8 mouse cellular contexts compared by ENCODE assay signal in the genomic region with DNA sequence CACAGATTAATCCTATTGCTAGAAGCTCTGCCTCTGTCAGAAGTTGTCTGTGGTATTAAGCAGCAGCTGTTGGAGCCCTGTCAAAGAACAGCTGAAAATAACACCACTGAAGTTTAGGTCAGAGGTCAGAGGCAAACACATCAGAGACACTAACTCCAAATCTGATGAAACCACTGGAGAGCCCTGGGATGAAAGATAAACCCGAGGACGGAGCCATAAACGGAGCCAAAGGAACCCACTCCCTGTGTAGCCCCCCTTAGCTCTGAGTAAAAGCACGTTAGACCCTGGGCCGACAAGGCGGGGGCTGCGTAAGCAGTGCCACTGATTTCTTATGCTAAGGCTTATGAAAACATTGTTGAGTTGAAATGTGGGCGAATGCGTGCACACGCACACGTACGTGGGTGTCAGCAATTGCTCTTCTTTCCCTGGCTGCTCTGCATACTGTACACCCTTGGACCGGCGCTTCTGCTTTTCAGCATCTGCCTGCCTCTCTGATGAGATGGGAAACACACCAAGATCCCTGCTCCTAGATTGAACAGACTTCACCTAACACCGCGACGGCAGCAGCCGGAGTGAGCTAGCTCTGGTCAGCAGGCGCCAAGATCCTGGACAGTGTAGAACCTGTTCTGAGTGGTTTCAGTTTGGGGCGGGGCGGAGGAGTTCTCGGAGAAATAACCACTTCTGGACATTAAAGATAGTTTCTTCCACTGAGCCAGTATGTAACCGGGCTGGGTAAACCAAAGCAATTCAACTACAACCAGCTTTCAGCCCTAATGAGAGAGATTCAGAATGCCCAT. TPM values are rescaled to one million over a fixed set of nuclear protein-coding genes. Genes with fewer than 3 reads are reported as not detected.
DNase-seq lines count a peak whose midpoint lies in the region; ATAC-seq lines count a peak whose summit lies in the region.

No protein-coding gene starts in this region.

- no peaks in the 10 kb centered on the region for H3K9me3 ChIP-seq in embryonic facial prominence, embryonic 12.5 days
- H3K9me3 ChIP-seq in heart, embryonic 15.5 days (replicated peaks): no peaks in the 10 kb centered on the region
- H3K9me3 ChIP-seq in liver, embryonic 16.5 days (replicated peaks; ENCODE audit: control insufficient read depth, low read length): no peaks in the 10 kb centered on the region
- no peaks in the 10 kb centered on the region for H3K9me3 ChIP-seq in neural tube, embryonic 15.5 days (replicated peaks)

- H3K4me3 ChIP-seq in embryonic facial prominence, embryonic 12.5 days: no peak overlapping the region
- peak overlapping the region; percentile 18 for H3K4me3 ChIP-seq in heart, embryonic 15.5 days
- H3K4me3 ChIP-seq in liver, embryonic 16.5 days (ENCODE audit: low read depth, low read length): peak overlapping the region; percentile 21
- no peak overlapping the region for H3K4me3 ChIP-seq in neural tube, embryonic 15.5 days (replicated peaks)

- H3K4me1 ChIP-seq in embryonic facial prominence, embryonic 12.5 days: peaks cover 13% of the 10 kb centered on the region
- peaks cover 70% of the 10 kb centered on the region for H3K4me1 ChIP-seq in heart, embryonic 15.5 days (replicated peaks)
- H3K4me1 ChIP-seq in liver, embryonic 16.5 days (ENCODE audit: control insufficient read depth, low read depth, low read length): peaks cover 18% of the 10 kb centered on the region
- H3K4me1 ChIP-seq in neural tube, embryonic 15.5 days: peaks cover 41% of the 10 kb centered on the region

- DNase-seq in brain, adult 2 months (ENCODE audit: low read depth, low spot score): peak; percentile 62
- peak; percentile 78 for DNase-seq in kidney, postnatal 10 days
- DNase-seq in spleen, postnatal 4 days (ENCODE audit: low spot score in 2 of 2): no peak
- no peak for DNase-seq in adrenal gland, postnatal 10 days

- H3K9ac ChIP-seq in embryonic facial prominence, embryonic 12.5 days: no peak overlapping the region
- H3K9ac ChIP-seq in heart, embryonic 15.5 days: 0 out of 2 replicates have a peak overlapping the region, but pooled peaks have one; percentile 5
- no peak overlapping the region for H3K9ac ChIP-seq in liver, embryonic 16.5 days (ENCODE audit: low read depth, low read length)
- no peak overlapping the region for H3K9ac ChIP-seq in neural tube, embryonic 15.5 days (replicated peaks)

- 0 out of 2 replicates have a peak overlapping the region, but pooled peaks have one; percentile 14 for H3K27ac ChIP-seq in embryonic facial prominence, embryonic 12.5 days
- H3K27ac ChIP-seq in heart, embryonic 15.5 days: peak overlapping the region; percentile 95
- H3K27ac ChIP-seq in liver, embryonic 16.5 days (ENCODE audit: low read length): peak overlapping the region; percentile 53
- peak overlapping the region; percentile 3; the same call in 1 of the 2 replicates for H3K27ac ChIP-seq in neural tube, embryonic 15.5 days (replicated peaks)

- 36% methylated on average over 23 of the region's 23 CpGs for WGBS in embryonic facial prominence, embryonic 12.5 days
- WGBS in heart, embryonic 15.5 days: 17% methylated on average over 23 of the region's 23 CpGs
- WGBS in liver, embryonic 16.5 days (ENCODE audit: insufficient replicate concordance): 43% methylated on average over 23 of the region's 23 CpGs
- 59% methylated on average over 23 of the region's 23 CpGs for WGBS in neural tube, embryonic 15.5 days

- H3K4me2 ChIP-seq in embryonic facial prominence, embryonic 12.5 days (replicated peaks): peak overlapping the region; percentile 24
- H3K4me2 ChIP-seq in heart, embryonic 15.5 days: peak overlapping the region; percentile 63
- H3K4me2 ChIP-seq in liver, embryonic 16.5 days (ENCODE audit: low read depth, low read length): peak overlapping the region; percentile 79
- H3K4me2 ChIP-seq in neural tube, embryonic 15.5 days: peak overlapping the region; percentile 13

- no peaks in the 10 kb centered on the region for H3K27me3 ChIP-seq in embryonic facial prominence, embryonic 12.5 days
- no peaks in the 10 kb centered on the region for H3K27me3 ChIP-seq in heart, embryonic 15.5 days
- H3K27me3 ChIP-seq in liver, embryonic 16.5 days (ENCODE audit: control insufficient read depth, insufficient read depth, low read depth, low read length): no peaks in the 10 kb centered on the region
- H3K27me3 ChIP-seq in neural tube, embryonic 15.5 days (replicated peaks): no peaks in the 10 kb centered on the region

- H3K36me3 ChIP-seq in embryonic facial prominence, embryonic 12.5 days: no peaks in the 10 kb centered on the region
- H3K36me3 ChIP-seq in heart, embryonic 15.5 days: peaks cover 3% of the 10 kb centered on the region; the same call in 1 of the 2 replicates
- H3K36me3 ChIP-seq in liver, embryonic 16.5 days (ENCODE audit: control insufficient read depth, insufficient read depth): no peaks in the 10 kb centered on the region
- H3K36me3 ChIP-seq in neural tube, embryonic 15.5 days: no peaks in the 10 kb centered on the region

- peak; percentile 64; the same call in 1 of the 2 replicates for ATAC-seq in embryonic facial prominence, embryonic 12.5 days (ENCODE audit: insufficient number of reproducible peaks, insufficient read depth, low FRiP score, low TSS enrichment)
- peak; percentile 23; the same call in 1 of the 2 replicates for ATAC-seq in heart, embryonic 15.5 days (replicated peaks; ENCODE audit: insufficient number of reproducible peaks, insufficient read depth, low FRiP score, low read depth)
- peak; percentile 17; the same call in 1 of the 2 replicates for ATAC-seq in liver, embryonic 16.5 days (ENCODE audit: low read depth)
- peak; percentile 49; the same call in 1 of the 2 replicates for ATAC-seq in neural tube, embryonic 15.5 days (ENCODE audit: low FRiP score)

RNA-seq across cellular contexts. Expression of a gene that starts 1.2 kb away (rescaled TPM):
- polyA plus RNA-seq in embryonic facial prominence, embryonic 12.5 days (2016; fragmentation: Nextera tagmentation; extraction: Ambion mirVana): 9.0 and 14.9 TPM in 2 replicates
- polyA plus RNA-seq in heart, embryonic 15.5 days (2015; fragmentation: Nextera tagmentation; extraction: Ambion mirVana): 140 and 175 TPM in 2 replicates
- 1.6 and 1.9 TPM in 2 replicates for polyA plus RNA-seq in liver, embryonic 16.5 days (2015; fragmentation: Nextera tagmentation; extraction: Ambion mirVana)
- 7.1 and 9.6 TPM in 2 replicates for polyA plus RNA-seq in neural tube, embryonic 15.5 days (2015; fragmentation: Nextera tagmentation; extraction: Ambion mirVana)
- total RNA-seq in adrenal gland, postnatal 10 days (2021): 10 to 100 TPM; 12.4 to 13.1 TPM

Comparison
In these comparisons a context has a peak if more than half of its experiments do, and no peak if none do; other contexts are left out.
1. DNase-seq: peak in brain, adult 2 months (single experiment) and kidney, postnatal 10 days (single experiment); none in spleen, postnatal 4 days (0 of 2) and adrenal gland, postnatal 10 days (single experiment).
2. H3K27ac ChIP-seq: peak in every context shown above with its lines; median percentile 95 in heart, embryonic 15.5 days; 53 in liver, embryonic 16.5 days; 14 in embryonic facial prominence, embryonic 12.5 days; 3 in neural tube, embryonic 15.5 days.
3. H3K4me2 ChIP-seq: peak in every context shown above with its lines; median percentile 79 in liver, embryonic 16.5 days; 63 in heart, embryonic 15.5 days; 24 in embryonic facial prominence, embryonic 12.5 days; 13 in neural tube, embryonic 15.5 days.
4. H3K4me3 ChIP-seq: peak in heart, embryonic 15.5 days (single experiment) and liver, embryonic 16.5 days (single experiment); none in embryonic facial prominence, embryonic 12.5 days (single experiment) and neural tube, embryonic 15.5 days (single experiment).
5. Peak in every context shown above with its lines, with median percentiles within 50 percentile points of each other: ATAC-seq.